Mouse (Mus musculus): ENCODE measurements around the gene Gm42878. TPM values are rescaled to one million over a fixed set of nuclear protein-coding genes. Genes with fewer than 3 reads are reported as not detected.
A peak's percentile ranks its signal among the peaks of the same experiment; 100 is the strongest.
"Not testable (repeated sequence)": the region's sequence is repeated elsewhere in the genome, so short reads cannot be mapped to it uniquely, and the experiment has no call there.

Gm42878 gene
- polyA plus RNA-seq, 1 experiment, result 0.10 TPM

DNA sequence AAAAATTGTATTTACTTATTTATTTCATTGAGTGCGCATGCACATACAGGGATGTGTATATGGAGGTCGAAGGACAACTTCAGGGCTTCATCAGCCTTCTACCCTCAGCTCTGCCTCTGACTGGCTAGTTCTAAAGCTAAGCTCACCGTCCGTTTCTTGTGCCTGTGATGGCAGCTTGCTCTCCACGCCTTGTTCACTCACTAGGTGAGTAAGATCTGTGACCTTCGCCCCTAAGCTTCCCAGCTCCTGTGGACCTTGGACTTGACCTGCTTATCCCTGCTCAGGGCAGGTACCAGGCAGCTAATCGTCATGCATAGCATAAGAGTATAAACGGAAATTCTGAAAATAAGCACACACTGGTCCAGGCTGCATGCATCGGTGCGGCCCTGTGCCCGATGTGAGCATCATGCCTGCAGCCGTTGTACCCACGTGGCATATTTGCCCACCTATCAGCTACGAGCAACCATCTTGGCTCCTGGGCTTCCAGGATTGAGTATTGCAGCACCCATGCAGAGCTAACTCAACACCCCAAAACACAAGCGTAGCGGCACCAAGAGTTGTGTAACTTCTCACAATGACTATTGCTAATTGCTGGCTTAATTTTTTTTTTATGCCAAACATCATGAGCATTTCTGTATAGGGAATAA, 20.9 kb upstream of the Gm42878 start:
- 48% methylated on average over 16 of the region's 16 CpGs for WGBS
- no peak for DNase-seq (ENCODE audit: low read depth, low spot score)

DNA sequence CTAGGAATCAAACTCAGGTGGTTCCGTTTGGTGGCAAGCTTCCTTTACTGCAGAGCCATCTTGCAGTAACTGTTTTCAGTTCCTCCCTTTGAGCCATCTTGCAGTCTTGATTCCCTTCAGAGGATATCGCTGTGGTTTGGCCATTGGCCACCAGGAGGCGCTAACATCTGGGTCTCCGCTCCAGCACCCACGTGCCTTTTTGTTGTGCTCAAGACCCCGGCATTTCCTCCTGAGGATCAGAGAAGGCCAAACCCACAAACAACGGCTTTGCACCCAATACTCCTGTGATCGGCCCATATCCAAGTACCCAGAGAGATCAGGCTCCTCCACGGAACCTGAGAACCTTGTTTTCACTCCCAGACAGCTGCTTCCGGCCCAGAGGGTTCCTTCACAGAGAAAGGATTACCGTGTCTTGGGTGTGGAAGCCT, 19.2 kb upstream of the Gm42878 start:
- WGBS, result 4% methylated on average over 11 of the region's 11 CpGs
- no peak for DNase-seq (ENCODE audit: low read depth, low spot score)

DNA sequence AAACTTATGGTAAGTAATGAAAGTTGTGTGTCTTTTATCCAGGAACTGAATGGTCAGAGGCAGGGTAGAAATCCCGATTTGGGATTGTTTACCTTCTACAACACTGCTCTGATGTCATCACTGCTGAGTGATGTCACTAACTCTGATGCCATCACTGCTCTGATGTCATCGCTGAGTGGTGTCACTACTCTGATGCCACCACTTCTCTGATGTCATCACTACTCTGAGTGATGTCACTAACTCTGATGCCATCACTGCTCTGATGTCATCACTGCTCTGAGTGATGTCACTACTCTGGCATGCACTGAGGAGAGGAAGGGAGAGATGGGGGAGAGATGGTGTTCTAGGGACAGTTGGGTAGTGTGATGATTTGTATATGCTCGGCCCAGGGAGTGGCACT, 17.2 kb upstream of the Gm42878 start:
- WGBS, result 68% methylated on average over 3 of the region's 3 CpGs
- no peak for DNase-seq (ENCODE audit: low read depth, low spot score)

DNA sequence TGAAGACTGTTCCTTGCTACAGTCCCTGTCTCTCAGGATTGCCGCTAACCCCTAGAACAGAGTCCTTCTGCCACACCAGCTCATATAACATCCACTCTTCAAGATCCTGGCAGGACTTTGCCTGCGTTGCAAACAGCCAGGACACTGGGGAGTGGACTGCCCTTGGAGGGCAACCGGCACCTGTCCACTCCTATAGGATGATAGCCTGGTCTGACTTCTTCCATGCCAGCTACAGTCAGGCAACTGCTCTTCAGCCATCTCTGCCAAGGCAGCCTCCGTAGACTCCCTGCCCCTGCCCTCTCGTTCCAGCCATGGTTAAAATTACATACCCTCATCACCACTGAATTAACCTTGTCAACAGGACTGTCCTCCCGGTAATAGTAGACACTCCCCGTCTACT, 3.9 kb upstream of the Gm42878 start:
- WGBS, result 85% methylated on average over 7 of the region's 7 CpGs
- no peak for DNase-seq (ENCODE audit: low read depth, low spot score)

DNA sequence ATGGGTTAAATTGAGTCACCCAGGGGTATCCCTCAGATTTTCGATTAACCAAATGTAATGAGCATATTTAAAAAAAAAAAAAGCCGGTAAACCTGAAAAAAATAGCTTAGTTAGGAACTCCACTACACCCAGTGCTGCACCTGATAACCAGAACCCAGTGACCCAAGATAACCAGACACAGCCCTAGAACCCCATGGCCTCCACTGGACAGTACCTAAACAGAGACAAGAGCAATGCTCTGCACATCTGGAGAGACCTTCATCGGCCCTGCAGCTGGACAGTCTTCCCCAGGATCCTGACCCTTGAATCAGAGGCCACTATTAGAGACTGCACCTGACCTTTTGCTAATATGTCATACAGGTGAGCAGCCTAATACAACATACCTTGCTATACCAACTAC, 1.8 kb upstream of the Gm42878 start:
- no peak for DNase-seq (ENCODE audit: low read depth, low spot score)
- WGBS, result 89% methylated on average over 3 of the region's 3 CpGs

DNA sequence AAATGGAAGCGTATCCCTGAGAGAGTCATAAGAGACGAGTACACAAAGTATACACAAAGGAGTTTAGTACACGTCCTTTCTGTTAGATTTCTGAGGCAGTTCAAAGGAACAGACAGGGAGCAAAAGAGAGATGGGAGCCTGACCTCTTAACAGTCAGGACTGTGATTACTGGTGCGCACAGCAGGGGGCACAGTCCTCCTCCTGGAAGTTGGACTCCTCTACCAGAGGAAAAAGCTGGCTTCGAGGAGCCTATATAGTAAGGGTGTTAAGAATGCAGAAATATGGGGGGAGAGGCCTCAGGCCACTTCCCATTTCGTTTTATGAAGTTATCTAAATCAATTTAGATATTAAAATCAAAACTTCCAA, 1.2 kb upstream of the Gm42878 start:
- WGBS, result 9% methylated on average over 6 of the region's 6 CpGs

DNA sequence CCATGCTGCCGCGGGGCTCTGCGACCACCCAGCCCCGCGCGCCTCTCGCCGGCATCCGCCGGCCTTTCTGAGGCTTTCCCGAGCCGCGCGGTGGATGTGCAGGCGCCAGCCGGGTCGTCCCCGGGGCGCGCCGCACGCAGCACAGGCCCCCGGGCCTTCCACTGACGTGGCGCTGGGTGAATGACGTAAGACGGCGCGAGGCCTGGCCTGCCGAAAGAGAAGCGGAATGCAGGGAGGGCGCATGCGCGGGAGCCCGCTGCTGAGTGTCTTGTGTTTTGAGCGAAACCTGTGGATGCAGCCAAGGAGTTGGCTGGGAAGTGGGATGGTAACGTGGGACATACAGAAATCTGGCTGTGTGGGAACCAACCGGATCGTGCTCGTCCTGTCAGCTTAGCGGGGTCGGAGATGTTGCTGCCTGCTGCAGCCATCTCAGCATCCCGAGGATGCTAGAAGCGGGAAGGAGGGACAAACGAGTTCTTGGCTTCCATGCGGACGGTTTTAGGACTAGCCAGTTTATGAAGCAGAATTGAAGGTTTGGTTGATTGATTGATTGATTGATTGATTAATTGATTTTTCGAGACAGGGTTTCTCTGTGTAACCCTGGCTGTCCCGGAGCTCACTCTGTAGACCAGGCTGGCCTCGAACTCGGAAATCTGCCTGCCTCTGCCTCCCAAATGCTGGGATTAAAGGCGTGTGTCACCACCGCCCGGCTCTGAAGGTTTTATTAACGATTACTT, 679 bp upstream of the Gm42878 start, which contains the start of gene Mapkapk5:
TSS of gene Mapkapk5 (minus strand) at position 113 of the 737 bp plus-strand sequence.
- DNase-seq (ENCODE audit: low read depth, low spot score), result peak; percentile 71

More for the DNA sequence above, 1.2 kb upstream of the Gm42878 start:
- no peak for DNase-seq (ENCODE audit: low read depth, low spot score)

DNA sequence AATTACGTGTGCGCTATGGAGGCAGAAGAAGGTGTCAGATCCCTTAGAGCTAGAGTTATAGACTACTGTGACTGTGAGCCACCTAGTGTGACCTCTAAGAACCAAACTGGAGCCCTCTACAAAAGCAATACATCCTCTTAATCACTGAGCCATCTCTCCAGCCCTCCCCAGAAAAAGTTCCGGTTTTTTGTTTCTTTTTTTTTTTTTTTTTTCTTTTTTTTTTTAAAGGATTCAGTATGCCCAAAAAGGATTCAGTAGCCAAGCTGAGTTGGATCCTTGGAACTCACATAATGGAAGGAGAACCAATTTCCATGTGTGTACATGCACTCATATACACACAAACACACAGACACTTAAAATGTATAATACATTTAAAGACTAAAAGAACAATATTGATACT, 1.9 kb downstream of the Gm42878 start:
- 70% methylated on average over 3 of the region's 3 CpGs for WGBS
- no peak for DNase-seq (ENCODE audit: low read depth, low spot score)

More for the DNA sequence above, 679 bp upstream of the Gm42878 start, which contains the start of gene Mapkapk5:
- WGBS, result 1% methylated on average over 55 of the region's 55 CpGs

DNA sequence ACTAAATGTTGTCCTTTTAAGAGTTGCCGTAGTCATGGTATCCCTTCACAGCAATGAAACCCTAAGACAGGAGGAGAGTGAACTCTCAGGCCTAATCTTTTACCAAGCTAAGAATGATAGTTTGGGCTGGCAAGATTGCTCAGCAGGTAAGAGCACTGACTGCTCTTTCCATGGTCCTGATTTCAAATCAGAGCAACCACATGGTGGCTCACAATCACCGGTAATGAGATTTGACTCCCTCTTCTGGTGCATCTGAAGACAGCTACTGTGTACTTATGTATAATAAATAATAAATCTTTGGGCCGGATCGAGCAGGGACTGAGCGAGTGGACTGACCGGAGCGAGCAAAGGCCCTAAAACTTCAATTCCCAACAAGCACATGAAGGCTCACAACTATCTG, 4.0 kb downstream of the Gm42878 start:
- WGBS, result 60% methylated on average over 7 of the region's 7 CpGs

DNA sequence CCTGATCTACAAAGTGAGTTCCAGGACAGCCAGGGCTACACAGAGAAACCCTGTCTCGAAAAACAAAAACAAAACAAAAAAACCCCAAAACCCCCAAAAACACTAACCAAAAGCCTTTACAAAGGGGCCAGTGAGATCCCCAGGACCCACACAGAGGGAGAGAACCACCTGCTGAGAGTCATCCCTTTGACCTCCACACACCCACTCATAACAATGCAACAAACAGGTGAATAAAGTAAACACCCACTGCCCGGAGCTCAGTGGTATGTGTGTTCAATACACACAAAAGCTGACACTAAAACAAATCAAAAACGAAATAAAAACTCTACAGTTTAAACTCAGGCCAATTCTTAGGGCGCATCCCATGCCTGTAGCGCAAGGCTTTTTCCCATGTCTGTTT, 5.2 kb downstream of the Gm42878 start:
- no peak for DNase-seq (ENCODE audit: low read depth, low spot score)
- WGBS, result 74% methylated on average over 5 of the region's 5 CpGs

More for the DNA sequence above, 4.0 kb downstream of the Gm42878 start:
- no peak for DNase-seq (ENCODE audit: low read depth, low spot score)

DNA sequence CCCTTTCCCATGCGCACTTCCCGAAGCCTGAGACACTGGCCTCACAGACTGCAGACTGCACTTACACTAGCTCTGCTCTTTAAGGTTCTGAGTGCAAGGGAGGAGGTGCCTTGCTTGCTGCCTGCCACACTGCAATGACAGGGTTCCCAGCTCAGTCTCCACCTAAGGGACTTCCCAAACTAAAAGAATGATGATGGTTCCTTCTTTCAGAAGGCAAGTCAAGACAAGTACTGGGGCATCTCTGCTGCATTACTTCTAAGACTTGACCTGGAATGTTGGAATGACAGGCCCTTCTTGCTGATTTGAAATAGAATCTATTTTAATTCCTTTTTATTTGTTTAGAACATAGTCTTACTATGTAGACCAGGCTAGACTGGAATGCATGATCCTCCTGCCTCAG, 7.7 kb downstream of the Gm42878 start:
- DNase-seq (ENCODE audit: low read depth, low spot score), result no peak
- 90% methylated on average over 2 of the region's 2 CpGs for WGBS

DNA sequence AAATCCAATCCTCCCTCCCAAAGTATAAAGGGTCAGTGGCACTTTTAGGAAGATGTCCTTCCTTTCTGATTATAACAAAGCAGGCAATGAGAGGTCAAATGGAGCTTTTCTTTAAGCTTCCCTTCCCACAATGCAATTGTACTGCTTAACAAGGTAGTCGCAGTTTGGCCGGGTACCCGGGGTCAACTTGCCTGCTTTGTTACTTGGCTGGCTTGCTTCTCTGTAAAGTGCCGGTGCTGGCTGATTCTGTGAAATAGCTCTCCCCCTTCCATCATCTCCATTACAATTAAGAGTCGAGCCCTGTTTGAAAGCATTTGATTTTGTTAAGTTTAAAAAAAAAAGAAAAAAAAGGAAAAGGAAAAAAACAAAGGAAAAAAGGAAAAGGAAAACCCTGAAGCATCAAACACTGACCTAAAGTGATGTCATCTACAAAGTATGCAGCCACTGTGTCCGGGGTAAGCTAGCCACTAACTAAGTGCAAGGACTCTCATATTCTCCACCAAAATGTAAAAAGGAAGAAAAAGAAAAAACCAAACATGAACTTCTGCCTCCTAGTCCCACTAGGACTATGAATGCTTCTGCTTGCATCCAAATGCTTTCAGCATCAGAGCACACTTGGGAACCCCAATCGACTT, 8.2 kb downstream of the Gm42878 start:
- WGBS, result 74% methylated on average over 7 of the region's 7 CpGs
- no peak for DNase-seq (ENCODE audit: low read depth, low spot score)

DNA sequence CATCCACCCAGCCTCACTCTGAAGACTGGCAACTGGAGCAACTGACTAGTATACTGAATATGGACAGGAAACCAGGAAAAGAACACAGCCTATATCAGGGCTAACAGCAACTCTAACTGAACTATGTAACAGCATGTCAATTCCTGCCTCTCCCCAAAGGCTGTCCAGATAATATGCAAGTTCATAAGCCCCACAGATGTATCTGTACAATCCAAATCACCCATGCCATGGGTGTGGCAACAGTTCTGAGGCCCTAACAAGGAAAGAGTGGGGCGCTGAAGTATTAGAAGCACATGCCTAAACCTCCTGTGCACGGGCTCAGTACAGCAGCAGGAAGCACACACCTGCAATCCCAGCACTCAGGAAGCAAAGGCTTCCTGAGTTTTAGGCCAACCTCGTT, 10.2 kb downstream of the Gm42878 start:
- DNase-seq (ENCODE audit: low read depth, low spot score), result no peak
- WGBS, result 81% methylated on average over 3 of the region's 3 CpGs

DNA sequence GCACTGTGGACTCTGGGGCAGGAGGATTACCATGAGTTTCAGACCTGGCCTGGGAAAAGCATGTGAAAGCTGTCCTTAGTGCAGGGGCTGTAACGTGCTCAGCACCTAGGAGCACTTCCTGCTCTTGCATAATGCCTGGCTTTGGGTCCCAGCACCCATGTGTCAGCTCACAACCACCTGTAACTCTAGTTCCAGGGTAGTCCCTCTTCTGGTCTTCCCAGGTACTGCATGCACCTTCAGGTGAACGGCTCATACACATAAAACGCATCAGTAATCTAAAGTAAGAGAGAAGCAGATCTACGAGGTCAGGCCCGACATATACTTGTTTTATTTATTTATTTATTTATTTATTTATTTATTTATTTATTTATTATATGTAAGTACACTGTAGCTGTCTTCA, 10.8 kb downstream of the Gm42878 start:
- no peak for DNase-seq (ENCODE audit: low read depth, low spot score)
- 96% methylated on average over 5 of the region's 5 CpGs for WGBS

DNA sequence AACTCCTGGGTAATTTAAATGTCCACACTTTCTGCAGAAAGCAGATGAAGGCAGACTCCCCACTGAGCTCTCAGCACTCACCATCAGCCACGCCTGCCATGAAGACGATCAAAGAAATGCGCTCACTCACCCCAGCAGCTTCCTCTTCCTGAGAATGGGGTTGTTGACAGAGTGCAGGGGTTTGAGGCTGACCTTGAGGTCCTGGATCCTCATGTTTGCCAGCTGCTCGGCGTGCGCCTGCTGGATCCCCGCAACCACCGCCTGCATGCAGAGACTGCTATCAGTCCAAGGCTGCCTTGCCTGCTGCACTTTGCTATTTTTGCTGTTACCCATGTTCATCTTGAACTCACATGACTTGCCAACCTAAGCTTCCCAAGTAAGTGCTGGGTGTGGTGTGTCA, 18.3 kb downstream of the Gm42878 start:
- DNase-seq (ENCODE audit: low read depth, low spot score), result no peak
- WGBS, result 76% methylated on average over 8 of the region's 8 CpGs

DNA sequence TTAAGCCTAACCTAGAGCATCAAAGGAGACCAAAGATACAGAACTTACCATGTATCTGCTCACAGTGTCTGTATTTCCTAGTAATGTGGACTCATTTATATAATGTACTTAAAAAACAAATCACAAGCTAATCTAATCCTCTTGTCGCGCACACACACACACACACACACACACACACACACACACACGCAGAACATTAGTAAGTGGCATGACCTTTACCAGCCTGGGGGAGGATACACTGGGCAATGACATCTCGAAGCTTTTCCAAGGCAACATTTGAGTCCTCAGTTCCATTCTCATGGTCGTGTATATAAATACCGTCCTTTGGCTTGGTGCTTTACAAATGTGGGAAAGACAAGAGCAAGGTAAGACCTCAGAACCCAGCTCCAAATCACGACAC, 18.8 kb downstream of the Gm42878 start:
- no peak for DNase-seq (ENCODE audit: low read depth, low spot score)
- WGBS, result 88% methylated on average over 7 of the region's 7 CpGs

DNA sequence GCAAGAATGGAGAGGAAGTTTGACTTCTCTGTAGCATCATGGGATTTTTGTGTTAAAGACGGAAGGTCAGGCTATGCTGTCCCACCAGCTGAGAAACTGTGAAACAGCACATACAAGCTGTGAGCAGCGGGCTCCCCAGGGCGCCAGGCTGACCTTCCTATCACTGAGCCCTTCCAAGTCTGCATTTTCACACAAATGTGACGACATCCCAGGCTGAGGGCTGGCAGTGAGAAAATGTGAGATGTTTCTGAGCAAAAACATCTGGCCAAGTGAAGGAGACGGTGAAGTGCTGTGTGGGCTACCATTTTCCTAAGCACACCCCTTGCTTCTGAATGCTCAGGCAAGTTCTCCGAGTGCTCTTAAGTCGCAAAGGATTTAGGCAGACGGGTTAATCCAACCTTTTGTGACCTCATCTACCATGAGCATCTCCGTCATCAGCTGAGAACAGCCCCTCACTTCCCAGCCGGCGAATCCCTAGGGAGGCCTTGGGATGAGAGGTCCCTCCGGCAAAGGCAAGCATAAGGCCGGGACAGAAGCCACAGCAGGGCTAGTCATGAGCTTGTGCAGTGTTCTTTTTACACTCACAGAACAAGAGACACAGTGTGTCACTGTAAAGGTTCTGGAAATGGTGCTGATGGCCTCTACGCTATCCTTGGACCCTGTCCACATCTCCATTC, 19.4 kb downstream of the Gm42878 start:
- DNase-seq (ENCODE audit: low read depth, low spot score), result no peak
- 91% methylated on average over 14 of the region's 14 CpGs for whole genome bisulfite sequencing

DNA sequence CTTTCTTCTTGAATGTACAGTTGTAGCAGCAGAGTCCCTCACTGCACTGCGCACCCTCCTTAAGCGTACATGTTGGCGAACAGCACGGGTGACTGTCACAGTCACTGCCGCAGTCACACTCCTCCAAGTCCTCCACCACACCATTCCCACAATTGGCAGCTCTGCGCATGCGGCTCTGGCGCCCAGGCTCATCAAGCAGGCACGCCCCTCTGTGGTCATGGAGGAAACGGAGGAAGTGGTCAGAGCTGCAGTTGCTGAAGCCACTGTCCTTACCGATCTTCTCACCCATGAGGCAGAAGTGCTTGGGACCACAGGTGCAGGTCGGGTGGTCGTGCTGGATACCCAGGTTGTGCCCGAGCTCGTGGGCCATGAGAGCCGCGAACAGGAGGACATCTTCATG, 25.5 kb downstream of the Gm42878 start:
- not testable (repeated sequence) for DNase-seq (ENCODE audit: low read depth, low spot score)
- 80% methylated on average over 11 of the region's 17 CpGs for WGBS

DNA sequence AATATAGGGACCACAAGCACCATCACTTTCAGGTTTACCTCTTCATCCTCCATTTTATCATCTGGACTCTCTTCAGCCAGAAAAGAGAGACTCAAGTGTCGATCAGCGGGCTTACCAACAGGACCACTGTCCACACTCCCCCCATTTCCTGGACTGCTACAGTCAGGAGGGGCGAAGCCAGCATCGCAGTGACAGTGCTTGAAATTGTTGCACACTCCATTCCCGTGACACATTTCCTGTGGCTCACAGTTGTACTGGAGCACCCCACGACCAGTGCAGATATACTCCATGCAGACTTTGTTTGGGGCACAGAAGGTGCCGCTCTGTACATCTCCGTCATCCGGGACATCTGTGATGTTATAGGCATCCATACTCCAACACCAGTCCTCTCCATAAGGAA, 26.3 kb downstream of the Gm42878 start:
- 90% methylated on average over 9 of the region's 9 CpGs for WGBS
- DNase-seq (ENCODE audit: low read depth, low spot score), result no peak

DNA sequence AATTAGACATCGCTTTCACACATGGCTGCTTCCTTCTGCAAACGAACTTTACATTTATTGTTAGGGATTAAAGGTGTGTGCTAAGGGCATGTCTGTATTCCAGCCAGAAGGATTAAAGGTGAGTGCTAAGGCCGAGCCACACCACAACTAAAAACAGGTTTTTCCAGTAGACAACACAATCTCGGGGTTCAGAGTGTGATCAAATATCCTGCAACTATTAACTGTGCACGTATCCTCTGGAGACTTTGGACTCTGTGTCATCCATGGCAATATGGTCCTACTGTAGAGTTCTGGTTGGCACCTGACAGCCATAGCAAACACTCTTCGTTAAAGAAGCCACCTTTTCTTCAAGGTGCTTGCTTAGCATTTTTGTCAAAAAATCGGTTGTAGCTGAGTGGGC, 35.3 kb downstream of the Gm42878 start:
- DNase-seq (ENCODE audit: low read depth, low spot score), result peak; percentile 55
- WGBS, result 42% methylated on average over 7 of the region's 7 CpGs

Data from large intestine, adult 2 months (tissue).